Mouse (Mus musculus) gastrocnemius, postnatal 25 days (tissue): ENCODE measurements around the gene Dtnb. TPM values are rescaled to one million over a fixed set of nuclear protein-coding genes. Genes with fewer than 3 reads are reported as not detected.
A peak's percentile ranks its signal among the peaks of the same experiment; 100 is the strongest.

Experiments
- DNase-seq: peaks from one replicate; pipeline ENCODE4 v3.0.0; 2022
- total RNA-seq, 2 experiments: library from RNA; stranded (reverse); gene quantifications; 1 replicate in 1 of 2; 2 replicates in 1 of 2; pipeline ENCODE4 v1.2.3; 2021

Gene Dtnb
- total RNA-seq, 2 experiments from 2014 or later, result 2.0 to 5.4 TPM

- no peak for DNase-seq
Measured at GRCm38 (mm10) chr12:3776015-3776414, 203.8 kb downstream of the Dtnb start.

GRCm38 (mm10) chr12:3777682-3778081 is 205.5 kb downstream of the Dtnb start:
- no peak for DNase-seq

- no peak for DNase-seq
Measured at GRCm38 (mm10) chr12:3778286-3778685, 206.1 kb downstream of the Dtnb start.

- no peak for DNase-seq
Measured at GRCm38 (mm10) chr12:3779639-3780038, 207.5 kb downstream of the Dtnb start.

- peak; percentile 69 for DNase-seq
Measured at GRCm38 (mm10) chr12:3780405-3780891, 208.3 kb downstream of the Dtnb start.

GRCm38 (mm10) chr12:3780931-3781471 is 208.8 kb downstream of the Dtnb start:
- no peak for DNase-seq

GRCm38 (mm10) chr12:3781482-3781881 is 209.3 kb downstream of the Dtnb start:
- DNase-seq, result peak; percentile 92

- no peak for DNase-seq
Measured at GRCm38 (mm10) chr12:3783196-3783825, 211.1 kb downstream of the Dtnb start.

- DNase-seq, result no peak
Measured at GRCm38 (mm10) chr12:3784258-3784657, 212.1 kb downstream of the Dtnb start.

GRCm38 (mm10) chr12:3784729-3785128 is 212.5 kb downstream of the Dtnb start:
- no peak for DNase-seq

GRCm38 (mm10) chr12:3787041-3787440 is 214.9 kb downstream of the Dtnb start:
- no peak for DNase-seq

- DNase-seq, result no peak
Measured at GRCm38 (mm10) chr12:3787541-3787940, 215.4 kb downstream of the Dtnb start.

- DNase-seq, result no peak
Measured at GRCm38 (mm10) chr12:3788421-3789051, 216.4 kb downstream of the Dtnb start.

GRCm38 (mm10) chr12:3789626-3790185 is 217.5 kb downstream of the Dtnb start:
- DNase-seq, result no peak

- DNase-seq, result no peak
Measured at GRCm38 (mm10) chr12:3791257-3791656, 219.1 kb downstream of the Dtnb start.

GRCm38 (mm10) chr12:3791732-3792131 is 219.6 kb downstream of the Dtnb start:
- peak; percentile 91 for DNase-seq

GRCm38 (mm10) chr12:3792248-3792647 is 220.1 kb downstream of the Dtnb start:
- DNase-seq, result no peak

- no peak for DNase-seq
Measured at GRCm38 (mm10) chr12:3795569-3795968, 223.4 kb downstream of the Dtnb start.

- DNase-seq, result no peak
Measured at GRCm38 (mm10) chr12:3799551-3799950, 227.4 kb downstream of the Dtnb start.

- no peak for DNase-seq
Measured at GRCm38 (mm10) chr12:3805852-3806251, 233.7 kb downstream of the Dtnb start, which contains the start of gene Dnmt3a. Dnmt3a (plus strand) TSS chr12:3806007.

- DNase-seq, result peak; percentile 84
Measured at GRCm38 (mm10) chr12:3806271-3806684, 234.1 kb downstream of the Dtnb start.

GRCm38 (mm10) chr12:3806703-3807547 is 234.7 kb downstream of the Dtnb start:
- DNase-seq, result peak; percentile 86
